Comparison of ENCODE assay signal across 10 mouse cellular contexts in genomic region chr19:5486771-5487170, GRCm38 (mm10). TPM values are rescaled to one million over a fixed set of nuclear protein-coding genes. Genes with fewer than 3 reads are reported as not detected.
DNase-seq lines count a peak whose midpoint lies in the region; ATAC-seq lines count a peak whose summit lies in the region.
"Had no signal": no experiment of that assay in that cellular context is flagged by ENCODE, and none has a peak within 500 bp of the region (broad histone marks: within the 10 kb centered on the region; RNA-seq: fewer than 3 reads in every experiment).

No protein-coding gene starts in this region.

- peaks cover 12% of the 10 kb centered on the region for H3K4me1 ChIP-seq in heart, embryonic 11.5 days (ENCODE audit: control insufficient read depth, insufficient read depth, low read length)
- peaks cover 36% of the 10 kb centered on the region for H3K4me1 ChIP-seq in midbrain, embryonic 10.5 days
- H3K4me1 ChIP-seq in midbrain, embryonic 11.5 days (ENCODE audit: control insufficient read depth, insufficient read depth, low read length) = peaks cover 24% of the 10 kb centered on the region
- H3K4me1 ChIP-seq in limb, embryonic 12.5 days (replicated peaks) = peaks cover 21% of the 10 kb centered on the region
- H3K4me1 ChIP-seq in neural tube, embryonic 14.5 days (ENCODE audit: control insufficient read depth, insufficient read depth, low read length) = peaks cover 14% of the 10 kb centered on the region; the same call in 1 of the 2 replicates

- no peaks in the 10 kb centered on the region for H3K27me3 ChIP-seq in heart, embryonic 11.5 days (ENCODE audit: control insufficient read depth, insufficient read depth, low read length)
- H3K27me3 ChIP-seq in midbrain, embryonic 10.5 days (ENCODE audit: low read depth, poor library complexity, severe bottlenecking) = no peaks in the 10 kb centered on the region
- H3K27me3 ChIP-seq in midbrain, embryonic 11.5 days (ENCODE audit: control insufficient read depth, insufficient read depth, low read length) = no peaks in the 10 kb centered on the region
- H3K27me3 ChIP-seq in limb, embryonic 12.5 days = no peaks in the 10 kb centered on the region
- H3K27me3 ChIP-seq in neural tube, embryonic 14.5 days (ENCODE audit: control insufficient read depth, insufficient read depth, low read length) = no peaks in the 10 kb centered on the region

- no peak overlapping the region for H3K4me3 ChIP-seq in heart, embryonic 11.5 days (ENCODE audit: low read depth, low read length)
- peak overlapping the region; percentile 86 for H3K4me3 ChIP-seq in midbrain, embryonic 10.5 days
- no peak overlapping the region for H3K4me3 ChIP-seq in midbrain, embryonic 11.5 days (ENCODE audit: low read depth, low read length)
- peak overlapping the region; percentile 50; the same call in 1 of the 2 replicates for H3K4me3 ChIP-seq in limb, embryonic 12.5 days (replicated peaks)
- peak overlapping the region; percentile 42; the same call in 1 of the 2 replicates for H3K4me3 ChIP-seq in neural tube, embryonic 14.5 days (ENCODE audit: low read depth, low read length)

- no peak for ATAC-seq in heart, embryonic 11.5 days (replicated peaks; ENCODE audit: insufficient number of reproducible peaks, low FRiP score, low TSS enrichment)
- no peak for ATAC-seq in midbrain, embryonic 11.5 days (ENCODE audit: low FRiP score)
- no peak for ATAC-seq in limb, embryonic 12.5 days (ENCODE audit: insufficient number of reproducible peaks, insufficient read depth, low FRiP score, low TSS enrichment, low read depth)
- no peak for ATAC-seq in neural tube, embryonic 14.5 days (ENCODE audit: low read depth)
- ATAC-seq in inflammation-experienced regulatory T-cells, adult 6 months = no peak

- H3K9ac ChIP-seq in heart, embryonic 11.5 days (ENCODE audit: low read depth, low read length) = no peak overlapping the region
- no peak overlapping the region for H3K9ac ChIP-seq in midbrain, embryonic 11.5 days (ENCODE audit: low read length)
- H3K9ac ChIP-seq in limb, embryonic 12.5 days (replicated peaks) = no peak overlapping the region
- H3K9ac ChIP-seq in neural tube, embryonic 14.5 days (replicated peaks; ENCODE audit: low read depth, low read length) = no peak overlapping the region

- intact Hi-C loops in heart, postnatal 14 days (cut with DNase I) = loop anchor here (2.0 kb wide), 2 partner anchors 24 to 52 kb away; no protein-coding TSS in a partner anchor

- H3K4me2 ChIP-seq in heart, embryonic 11.5 days = peak overlapping the region; percentile 82
- H3K4me2 ChIP-seq in midbrain, embryonic 11.5 days = no peak overlapping the region
- H3K4me2 ChIP-seq in limb, embryonic 12.5 days = peak overlapping the region; percentile 82; the same call in 1 of the 2 replicates
- H3K4me2 ChIP-seq in neural tube, embryonic 14.5 days (ENCODE audit: low read depth, low read length) = no peak overlapping the region; the same call in 1 of the 2 replicates

- H3K9me3 ChIP-seq in heart, embryonic 11.5 days (replicated peaks; ENCODE audit: control insufficient read depth, low read length) = no peaks in the 10 kb centered on the region
- no peaks in the 10 kb centered on the region for H3K9me3 ChIP-seq in midbrain, embryonic 10.5 days (replicated peaks)
- H3K9me3 ChIP-seq in midbrain, embryonic 11.5 days (ENCODE audit: control insufficient read depth, low read length) = no peaks in the 10 kb centered on the region
- no peaks in the 10 kb centered on the region for H3K9me3 ChIP-seq in limb, embryonic 12.5 days
- H3K9me3 ChIP-seq in neural tube, embryonic 14.5 days (ENCODE audit: control insufficient read depth, low read length) = no peaks in the 10 kb centered on the region

- peaks cover 20% of the 10 kb centered on the region for H3K36me3 ChIP-seq in heart, embryonic 11.5 days (ENCODE audit: control insufficient read depth, insufficient read depth, low read length)
- peaks cover 49% of the 10 kb centered on the region for H3K36me3 ChIP-seq in midbrain, embryonic 10.5 days
- no peaks in the 10 kb centered on the region; the same call in none of the 2 replicates for H3K36me3 ChIP-seq in midbrain, embryonic 11.5 days (ENCODE audit: control insufficient read depth, insufficient read depth, low read length)
- peaks cover 50% of the 10 kb centered on the region for H3K36me3 ChIP-seq in limb, embryonic 12.5 days
- peaks cover 23% of the 10 kb centered on the region for H3K36me3 ChIP-seq in neural tube, embryonic 14.5 days (ENCODE audit: control insufficient read depth, insufficient read depth, low read length)

- 81% methylated on average over 4 of the region's 4 CpGs for WGBS in heart, embryonic 11.5 days (ENCODE audit: insufficient replicate concordance)
- 91% methylated on average over 4 of the region's 4 CpGs for WGBS in midbrain, embryonic 10.5 days
- WGBS in midbrain, embryonic 11.5 days = 93% methylated on average over 4 of the region's 4 CpGs
- WGBS in limb, embryonic 12.5 days = 91% methylated on average over 4 of the region's 4 CpGs
- 95% methylated on average over 4 of the region's 4 CpGs for WGBS in neural tube, embryonic 14.5 days

- no peak overlapping the region for H3K27ac ChIP-seq in heart, embryonic 11.5 days (ENCODE audit: low read depth, low read length)
- peak overlapping the region; percentile 99; the same call in 1 of the 2 replicates for H3K27ac ChIP-seq in midbrain, embryonic 10.5 days (replicated peaks)
- no peak overlapping the region for H3K27ac ChIP-seq in midbrain, embryonic 11.5 days (ENCODE audit: low read depth, low read length)
- no peak overlapping the region for H3K27ac ChIP-seq in limb, embryonic 12.5 days
- no peak overlapping the region for H3K27ac ChIP-seq in neural tube, embryonic 14.5 days (ENCODE audit: low read depth, low read length)

- DNase-seq in heart, postnatal 14 days = no peak
- no peak for DNase-seq in midbrain, embryonic 10.5 days (ENCODE audit: low spot score)
- DNase-seq in midbrain, embryonic 11.5 days (ENCODE audit: low spot score, missing footprints) = no peak
- no peak for DNase-seq in adrenal gland, postnatal 14 days
- DNase-seq: thymus, postnatal 14 days had no signal

RNA-seq across cellular contexts. Expression of gene Mus81, which starts 1.4 kb away (rescaled TPM):
- 32.2 and 40.0 TPM in 2 replicates for polyA plus RNA-seq in heart, embryonic 11.5 days (2014; fragmentation: Nextera tagmentation; extraction: Ambion mirVana)
- 10 to 100 TPM; 22.2 to 24.9 TPM for total RNA-seq in heart, postnatal 14 days (2021)
- 41.3 and 47.0 TPM in 2 replicates for polyA plus RNA-seq in midbrain, embryonic 10.5 days (2016; fragmentation: Nextera tagmentation; extraction: Ambion mirVana)
- polyA plus RNA-seq in midbrain, embryonic 11.5 days (2014; fragmentation: Nextera tagmentation; extraction: Ambion mirVana) = 38.4 TPM in 2 replicates
- 43.4 and 43.7 TPM in 2 replicates for polyA plus RNA-seq in limb, embryonic 12.5 days (2016; fragmentation: Nextera tagmentation; extraction: Ambion mirVana)
- polyA plus RNA-seq in neural tube, embryonic 14.5 days (2014; fragmentation: Nextera tagmentation; extraction: Ambion mirVana) = 43.6 and 45.3 TPM in 2 replicates
- total RNA-seq in adrenal gland, postnatal 14 days (2021) = 22.3 and 28.6 TPM in 2 replicates
- polyA plus RNA-seq in inflammation-experienced regulatory T-cells, adult 6 months (2017; shearing (Covaris generic)) = 10 to 100 TPM; 34.4 to 61.6 (median 36.6) TPM

RNA-seq across cellular contexts. Expression of gene Cfl1, which starts 3.5 kb away (rescaled TPM):
- 2,455 and 2,528 TPM in 2 replicates for polyA plus RNA-seq in heart, embryonic 11.5 days (2014; fragmentation: Nextera tagmentation; extraction: Ambion mirVana)
- 100 to 1,000 TPM; 274 to 350 TPM for total RNA-seq in heart, postnatal 14 days (2021)
- 3,131 and 3,331 TPM in 2 replicates for polyA plus RNA-seq in midbrain, embryonic 10.5 days (2016; fragmentation: Nextera tagmentation; extraction: Ambion mirVana)
- polyA plus RNA-seq in midbrain, embryonic 11.5 days (2014; fragmentation: Nextera tagmentation; extraction: Ambion mirVana) = 3,750 and 3,786 TPM in 2 replicates
- 2,525 and 2,543 TPM in 2 replicates for polyA plus RNA-seq in limb, embryonic 12.5 days (2016; fragmentation: Nextera tagmentation; extraction: Ambion mirVana)
- 3,473 and 3,739 TPM in 2 replicates for polyA plus RNA-seq in neural tube, embryonic 14.5 days (2014; fragmentation: Nextera tagmentation; extraction: Ambion mirVana)
- 640 and 706 TPM in 2 replicates for total RNA-seq in adrenal gland, postnatal 14 days (2021)
- 1,000 to 10,000 TPM; 1,933 to 3,699 (median 2,060) TPM for polyA plus RNA-seq in inflammation-experienced regulatory T-cells, adult 6 months (2017; shearing (Covaris generic))

RNA-seq across cellular contexts. Expression of gene Efemp2, which starts 13.0 kb away (rescaled TPM):
- 72.2 and 72.5 TPM in 2 replicates for polyA plus RNA-seq in heart, embryonic 11.5 days (2014; fragmentation: Nextera tagmentation; extraction: Ambion mirVana)
- 10 to 100 TPM; 17.9 to 18.3 TPM for total RNA-seq in heart, postnatal 14 days (2021)
- polyA plus RNA-seq in midbrain, embryonic 10.5 days (2016; fragmentation: Nextera tagmentation; extraction: Ambion mirVana) = 67.6 and 69.1 TPM in 2 replicates
- 52.7 and 54.7 TPM in 2 replicates for polyA plus RNA-seq in midbrain, embryonic 11.5 days (2014; fragmentation: Nextera tagmentation; extraction: Ambion mirVana)
- polyA plus RNA-seq in limb, embryonic 12.5 days (2016; fragmentation: Nextera tagmentation; extraction: Ambion mirVana) = 138 and 139 TPM in 2 replicates
- 30.4 and 45.1 TPM in 2 replicates for polyA plus RNA-seq in neural tube, embryonic 14.5 days (2014; fragmentation: Nextera tagmentation; extraction: Ambion mirVana)
- 42.5 and 45.9 TPM in 2 replicates for total RNA-seq in adrenal gland, postnatal 14 days (2021)
- polyA plus RNA-seq in inflammation-experienced regulatory T-cells, adult 6 months (2017; shearing (Covaris generic)) = 1 to 10 TPM; 2.9 to 4.3 (median 3.8) TPM

RNA-seq across cellular contexts. Expression of gene 1700020D05Rik, which starts 16.8 kb away (rescaled TPM):
- polyA plus RNA-seq in heart, embryonic 11.5 days (2014; fragmentation: Nextera tagmentation; extraction: Ambion mirVana) = not detected in 2 replicates
- total RNA-seq in heart, postnatal 14 days (2021) = 1 to 10 TPM in 1 of 2 experiments, under 1 TPM in 1; 0.93 to 1.2 TPM
- not detected in 2 replicates for polyA plus RNA-seq in midbrain, embryonic 10.5 days (2016; fragmentation: Nextera tagmentation; extraction: Ambion mirVana)
- polyA plus RNA-seq in midbrain, embryonic 11.5 days (2014; fragmentation: Nextera tagmentation; extraction: Ambion mirVana) = not detected in 2 replicates
- 0.20 and 0.42 TPM in 2 replicates for polyA plus RNA-seq in limb, embryonic 12.5 days (2016; fragmentation: Nextera tagmentation; extraction: Ambion mirVana)
- 0.71 and 0.75 TPM in 2 replicates for polyA plus RNA-seq in neural tube, embryonic 14.5 days (2014; fragmentation: Nextera tagmentation; extraction: Ambion mirVana)
- total RNA-seq in adrenal gland, postnatal 14 days (2021) = 1.0 and 2.2 TPM in 2 replicates
- polyA plus RNA-seq in inflammation-experienced regulatory T-cells, adult 6 months (2017; shearing (Covaris generic)) = under 1 TPM; 0.44 to 0.82 (median 0.70) TPM

RNA-seq across cellular contexts. Expression of gene Ctsw, which starts 18.5 kb away (rescaled TPM):
- 0.84 and 0.86 TPM in 2 replicates for polyA plus RNA-seq in heart, embryonic 11.5 days (2014; fragmentation: Nextera tagmentation; extraction: Ambion mirVana)
- under 1 TPM in 1 of 2 experiments, not detected in 1; 0.71 TPM for total RNA-seq in heart, postnatal 14 days (2021)
- polyA plus RNA-seq in midbrain, embryonic 10.5 days (2016; fragmentation: Nextera tagmentation; extraction: Ambion mirVana) = 1.7 and 2.7 TPM in 2 replicates
- polyA plus RNA-seq in midbrain, embryonic 11.5 days (2014; fragmentation: Nextera tagmentation; extraction: Ambion mirVana) = 2.4 and 3.0 TPM in 2 replicates
- polyA plus RNA-seq in limb, embryonic 12.5 days (2016; fragmentation: Nextera tagmentation; extraction: Ambion mirVana) = 2.2 and 2.9 TPM in 2 replicates
- 4.2 and 4.4 TPM in 2 replicates for polyA plus RNA-seq in neural tube, embryonic 14.5 days (2014; fragmentation: Nextera tagmentation; extraction: Ambion mirVana)
- 0.85 and 4.2 TPM in 2 replicates for total RNA-seq in adrenal gland, postnatal 14 days (2021)
- 100 to 1,000 TPM; 168 to 249 (median 216) TPM for polyA plus RNA-seq in inflammation-experienced regulatory T-cells, adult 6 months (2017; shearing (Covaris generic))
- total RNA-seq: gastrocnemius, postnatal 36 days had no signal

Comparison
In these comparisons a context has a peak if more than half of its experiments do, and no peak if none do; other contexts are left out.
1. H3K4me3 ChIP-seq: peak in midbrain, embryonic 10.5 days (single experiment), limb, embryonic 12.5 days (single experiment) and neural tube, embryonic 14.5 days (single experiment); none in heart, embryonic 11.5 days (single experiment) and midbrain, embryonic 11.5 days (single experiment).
2. H3K4me2 ChIP-seq: peak in heart, embryonic 11.5 days (single experiment) and limb, embryonic 12.5 days (single experiment); none in midbrain, embryonic 11.5 days (single experiment) and neural tube, embryonic 14.5 days (single experiment).